23 mouse cellular contexts compared by ENCODE assay signal in the genomic region with DNA sequence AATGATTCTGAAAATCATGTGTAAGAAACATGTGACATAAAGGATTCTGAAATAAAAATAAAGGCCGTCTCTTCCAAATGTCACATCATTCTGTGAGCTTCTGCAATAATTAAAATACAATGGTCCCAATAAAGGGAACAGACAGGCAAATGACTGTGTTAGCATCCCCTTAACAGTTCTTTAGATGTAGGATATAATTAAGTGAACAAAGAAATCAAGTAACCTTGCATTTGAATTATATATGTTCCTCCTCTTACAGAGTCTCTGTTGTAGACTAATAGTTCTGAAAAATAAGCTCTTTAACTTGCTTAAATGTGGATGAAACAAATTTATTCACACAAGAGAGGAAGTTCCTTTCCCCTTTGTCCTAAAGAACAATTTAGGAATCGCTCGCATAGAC. TPM values are rescaled to one million over a fixed set of nuclear protein-coding genes. Genes with fewer than 3 reads are reported as not detected.
"Had no signal": no experiment of that assay in that cellular context is flagged by ENCODE, and none has a peak within 500 bp of the region (broad histone marks: within the 10 kb centered on the region; RNA-seq: fewer than 3 reads in every experiment).

No protein-coding gene starts in this region.

- H3K9me3 ChIP-seq: midbrain, embryonic 10.5 days; midbrain, embryonic 12.5 days; neural tube, embryonic 13.5 days; stomach, embryonic 15.5 days had no signal

- ATAC-seq: midbrain, embryonic 16.5 days had no signal

- H3K27ac ChIP-seq: midbrain, embryonic 10.5 days; midbrain, embryonic 12.5 days; neural tube, embryonic 13.5 days; stomach, embryonic 15.5 days; stomach, postnatal 0 days had no signal

- H3K4me3 ChIP-seq: midbrain, embryonic 10.5 days; midbrain, embryonic 12.5 days; myocyte; neural tube, embryonic 13.5 days; stomach, embryonic 15.5 days had no signal

- H3K4me1 ChIP-seq: midbrain, embryonic 10.5 days; midbrain, embryonic 12.5 days; neural tube, embryonic 13.5 days; stomach, embryonic 15.5 days had no signal

- H3K4me2 ChIP-seq: lung, embryonic 14.5 days; midbrain, embryonic 12.5 days; neural tube, embryonic 13.5 days; stomach, embryonic 15.5 days had no signal

- DNase-seq: lung, adult 18-20 months; lung, embryonic 14.5 days; lung, postnatal 10 days; lung, postnatal 4 days; midbrain, embryonic 14.5 days; right cerebral cortex, postnatal 14 days; thymus, adult 2 months; thymus, postnatal 25 days; thymus, postnatal 4 days had no signal

- H3K36me3 ChIP-seq: midbrain, embryonic 10.5 days; midbrain, embryonic 12.5 days; neural tube, embryonic 13.5 days; stomach, embryonic 15.5 days had no signal

- H3K27me3 ChIP-seq: midbrain, embryonic 12.5 days; neural tube, embryonic 13.5 days; stomach, embryonic 15.5 days had no signal

- H3K9ac ChIP-seq: lung, embryonic 14.5 days; midbrain, embryonic 12.5 days; neural tube, embryonic 13.5 days; stomach, embryonic 15.5 days had no signal

RNA-seq across cellular contexts. Expression of a gene that starts 10.5 kb away (rescaled TPM):
- total RNA-seq: megakaryocyte, adult 5-6 weeks; megakaryocyte-erythroid progenitor cell, adult 5-6 weeks; neutrophil, adult 5-6 weeks had no signal
- polyA plus RNA-seq: midbrain, embryonic 10.5 days; midbrain, embryonic 12.5 days; midbrain, embryonic 14.5 days; midbrain, embryonic 16.5 days; neural tube, embryonic 11.5 days; neural tube, embryonic 13.5 days; spleen, adult 2 months; stomach, embryonic 15.5 days had no signal

RNA-seq across cellular contexts. Expression of a gene that starts 23.6 kb away (rescaled TPM):
- total RNA-seq: megakaryocyte, adult 5-6 weeks; neutrophil, adult 5-6 weeks had no signal
- polyA plus RNA-seq: myocyte; spleen, adult 2 months; stomach, postnatal 0 days had no signal

RNA-seq across cellular contexts. Expression of a gene that starts 59.1 kb away (rescaled TPM):
- total RNA-seq: megakaryocyte, adult 5-6 weeks; megakaryocyte-erythroid progenitor cell, adult 5-6 weeks; neutrophil, adult 5-6 weeks had no signal
- polyA plus RNA-seq: midbrain, embryonic 12.5 days; midbrain, embryonic 14.5 days; midbrain, embryonic 16.5 days; spleen, adult 2 months; stomach, postnatal 0 days; testis, adult 2 months; urinary bladder, adult 2 months had no signal
